Mouse (Mus musculus) A20 (cell line): ENCODE data around the gene 9930111J21Rik2.

ENCODE experiments used
- DNase-seq: peaks from one replicate; pipeline ENCODE4 v3.0.0-alpha.2; 2011; ENCODE audit warnings: low read depth, low spot score

The 9930111J21Rik2 gene

DNA sequence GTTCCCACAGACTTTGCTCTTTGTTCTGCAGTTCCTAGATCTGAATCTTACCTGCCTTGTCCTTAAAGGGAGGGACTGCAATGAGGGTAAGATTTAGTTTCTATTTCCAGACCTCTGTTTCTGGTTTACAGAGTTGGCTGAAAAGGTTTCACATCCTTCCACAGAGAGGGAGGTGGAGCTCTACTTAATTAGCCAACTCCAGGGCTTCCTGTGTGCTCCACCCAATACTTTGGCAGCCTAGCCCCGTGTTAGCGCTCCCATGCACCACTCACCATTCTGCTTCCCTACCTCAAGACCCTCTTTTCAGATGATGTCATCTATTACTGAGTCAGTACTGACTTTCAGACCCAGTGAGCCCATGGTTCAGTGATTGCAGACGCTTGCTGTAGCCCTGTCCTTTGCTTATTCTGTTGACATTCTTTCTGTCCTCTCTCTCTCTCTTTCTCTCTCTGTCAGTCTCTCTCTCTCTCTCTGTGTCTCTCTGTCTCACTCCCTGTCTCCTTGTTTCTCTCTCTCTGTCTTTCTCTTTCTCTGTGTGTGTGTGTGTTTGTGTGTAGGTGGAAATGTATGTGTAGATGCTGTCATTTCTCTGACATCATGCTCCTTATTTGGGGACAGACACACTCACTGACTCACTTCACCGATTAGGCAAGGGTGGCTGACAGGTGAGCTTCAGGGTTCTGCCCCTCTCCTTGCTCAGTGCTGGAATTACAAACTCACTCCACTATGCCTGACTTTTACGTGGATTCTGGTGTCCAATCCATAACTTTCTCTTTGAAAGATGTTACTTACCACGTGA is at the start of gene 9930111J21Rik2:
TSS of gene 9930111J21Rik2 (minus strand) at position 150 of the 799 bp plus-strand sequence.
- peak; percentile 42 for DNase-seq

DNA sequence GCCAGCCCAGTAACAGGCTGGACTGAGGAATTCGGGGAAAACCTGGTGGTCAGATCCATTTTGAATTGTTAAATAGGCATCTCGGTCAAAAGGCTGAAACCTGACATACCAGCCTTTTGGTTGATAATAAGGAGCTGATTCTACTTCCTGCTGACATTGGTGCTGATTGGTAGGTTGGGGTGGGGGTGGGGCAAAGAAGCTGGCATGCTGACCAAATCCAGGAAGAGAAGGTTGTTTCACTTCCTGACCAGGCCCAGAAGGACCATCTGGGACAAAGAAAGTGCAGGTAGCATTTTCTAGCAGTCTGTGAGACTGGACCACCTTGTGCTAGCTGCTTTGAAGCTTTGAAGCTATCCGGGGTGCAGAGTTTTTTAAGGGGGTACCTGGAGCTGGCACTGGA is 49.4 kb upstream of the 9930111J21Rik2 start:
- DNase-seq: peak; percentile 60

DNA sequence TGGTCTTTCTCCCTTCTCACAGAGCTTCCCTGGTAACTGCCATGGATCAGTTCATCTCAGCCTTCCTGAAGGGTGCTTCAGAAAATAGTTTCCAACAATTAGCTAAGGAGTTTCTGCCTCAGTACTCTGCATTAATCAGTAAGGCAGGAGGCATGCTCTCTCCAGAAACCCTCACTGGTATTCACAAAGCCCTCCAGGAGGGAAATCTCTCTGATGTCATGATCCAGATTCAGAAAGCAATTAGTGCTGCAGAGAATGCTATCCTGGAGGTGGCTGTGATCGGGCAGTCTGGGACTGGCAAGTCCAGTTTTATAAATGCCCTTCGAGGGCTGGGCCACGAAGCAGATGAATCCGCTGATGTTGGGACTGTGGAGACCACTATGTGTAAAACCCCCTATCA is 44.3 kb upstream of the 9930111J21Rik2 start:
- DNase-seq: no peak

DNA sequence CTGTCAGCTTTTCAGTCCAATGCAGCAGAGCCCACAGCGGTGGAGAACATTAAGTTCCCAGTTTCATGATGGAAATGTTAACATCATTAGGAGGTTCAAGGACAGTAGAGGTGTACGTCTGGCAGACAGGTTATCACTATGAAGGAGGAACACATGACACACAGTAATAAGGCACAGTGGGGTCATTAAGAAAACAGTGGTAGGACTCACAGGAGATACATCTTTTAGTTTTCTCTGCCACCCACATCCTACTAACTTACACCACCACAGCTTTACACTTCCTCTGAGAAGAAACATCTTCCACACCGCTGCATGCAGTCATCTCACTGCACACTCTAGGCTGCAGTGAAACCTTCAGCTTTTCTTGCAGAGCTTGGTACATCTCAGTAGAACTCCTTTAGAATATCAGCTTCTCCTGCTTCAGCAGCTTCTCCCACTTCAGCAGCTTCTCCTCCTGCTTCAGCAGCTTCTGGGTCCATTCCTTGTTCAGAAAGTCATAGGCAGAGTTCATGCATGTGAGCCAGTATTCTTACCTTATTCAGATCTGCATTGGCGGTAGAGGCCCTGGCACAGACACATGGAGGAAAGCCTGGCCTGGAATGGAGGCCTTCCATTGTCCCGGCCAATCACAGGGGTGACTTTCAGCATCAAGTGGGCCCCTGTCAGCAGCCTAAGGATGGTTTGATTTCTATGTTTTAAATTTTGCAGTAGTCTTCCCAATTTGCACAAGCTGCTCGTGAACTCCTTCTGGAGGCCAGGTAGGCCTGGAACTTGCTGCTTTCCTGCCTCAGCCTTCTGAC is 43.0 kb upstream of the 9930111J21Rik2 start:
- no peak for DNase-seq

DNA sequence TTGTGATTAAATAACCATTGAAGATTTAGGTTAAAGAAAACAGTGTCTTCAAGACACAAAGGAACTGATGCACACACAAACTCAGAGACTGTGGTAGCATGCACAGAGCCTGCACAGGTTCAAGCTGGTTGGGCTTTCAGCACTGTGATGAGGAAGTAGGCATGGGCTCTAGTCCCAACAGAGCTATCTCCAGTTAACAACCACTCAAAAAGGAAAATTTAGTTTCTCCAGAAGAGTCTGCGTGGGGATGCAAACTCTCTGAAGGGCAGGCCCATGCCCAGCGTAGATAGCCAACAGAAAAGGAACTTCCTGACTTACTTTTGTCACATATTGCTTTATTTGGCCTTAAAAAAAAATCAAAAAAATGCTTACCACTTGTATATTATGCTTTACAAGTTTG is 41.7 kb upstream of the 9930111J21Rik2 start:
- no peak for DNase-seq

DNA sequence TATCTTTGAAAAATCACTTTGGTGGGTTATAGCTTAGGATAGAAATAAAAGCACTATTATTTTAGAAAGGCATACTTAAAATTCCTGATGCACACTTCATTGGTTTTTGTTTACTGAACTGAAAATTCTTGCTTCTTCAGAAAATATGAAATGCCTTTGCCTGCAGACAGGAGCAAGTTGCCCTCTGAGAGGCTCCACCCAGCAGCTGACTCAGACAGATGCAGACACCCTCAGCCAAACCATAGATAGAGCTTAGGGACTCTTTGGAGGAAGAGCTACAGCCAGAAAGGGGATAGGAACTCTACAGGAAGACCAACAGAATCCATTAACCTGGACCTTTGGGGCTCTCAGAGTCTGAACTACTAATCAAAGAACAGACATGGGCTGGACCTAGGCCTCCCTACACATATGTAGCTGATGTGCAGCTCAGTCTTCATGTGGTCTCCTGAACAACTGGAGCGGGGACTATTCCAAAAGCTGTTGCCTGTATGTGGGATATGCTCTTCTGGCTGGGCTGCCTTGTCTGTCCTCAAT is 41.1 kb upstream of the 9930111J21Rik2 start:
- no peak for DNase-seq

DNA sequence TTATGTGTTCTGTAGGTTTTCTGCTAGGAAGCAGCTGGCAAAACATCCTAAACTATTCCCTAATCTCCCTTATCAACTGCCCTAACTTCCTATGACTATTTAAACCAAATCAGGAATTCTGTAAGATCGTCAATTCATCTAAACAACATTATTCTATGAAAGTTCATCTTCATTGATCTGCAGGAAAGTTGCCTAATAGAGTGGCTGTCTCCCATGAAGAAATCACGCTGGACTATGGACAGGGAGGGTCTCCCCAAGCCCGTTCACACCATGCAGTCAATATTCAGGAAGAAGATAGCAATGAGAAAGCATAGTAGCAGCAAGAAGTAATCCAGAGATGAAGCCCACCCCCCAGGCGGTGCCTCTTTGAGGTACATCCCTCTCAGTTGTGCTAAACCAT is 40.1 kb upstream of the 9930111J21Rik2 start:
- DNase-seq: no peak

DNA sequence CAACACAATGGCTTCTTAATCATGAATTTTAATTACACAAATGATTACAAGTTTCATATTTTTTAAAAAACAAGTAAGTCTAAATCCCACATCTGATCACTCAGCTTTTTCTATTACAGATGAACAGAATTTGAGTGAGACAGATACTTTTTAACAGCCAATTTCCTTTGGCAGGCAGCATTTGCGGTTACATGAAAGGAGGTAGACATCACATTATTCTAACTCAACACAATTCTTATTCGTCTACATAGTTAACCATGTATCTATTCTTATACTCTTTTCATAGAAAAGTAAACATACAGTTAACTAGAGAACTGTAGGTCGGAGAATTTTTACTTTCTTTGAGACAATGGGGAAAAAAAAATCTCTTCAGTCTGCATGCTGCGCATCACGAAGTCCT is 39.5 kb upstream of the 9930111J21Rik2 start:
- DNase-seq: no peak

DNA sequence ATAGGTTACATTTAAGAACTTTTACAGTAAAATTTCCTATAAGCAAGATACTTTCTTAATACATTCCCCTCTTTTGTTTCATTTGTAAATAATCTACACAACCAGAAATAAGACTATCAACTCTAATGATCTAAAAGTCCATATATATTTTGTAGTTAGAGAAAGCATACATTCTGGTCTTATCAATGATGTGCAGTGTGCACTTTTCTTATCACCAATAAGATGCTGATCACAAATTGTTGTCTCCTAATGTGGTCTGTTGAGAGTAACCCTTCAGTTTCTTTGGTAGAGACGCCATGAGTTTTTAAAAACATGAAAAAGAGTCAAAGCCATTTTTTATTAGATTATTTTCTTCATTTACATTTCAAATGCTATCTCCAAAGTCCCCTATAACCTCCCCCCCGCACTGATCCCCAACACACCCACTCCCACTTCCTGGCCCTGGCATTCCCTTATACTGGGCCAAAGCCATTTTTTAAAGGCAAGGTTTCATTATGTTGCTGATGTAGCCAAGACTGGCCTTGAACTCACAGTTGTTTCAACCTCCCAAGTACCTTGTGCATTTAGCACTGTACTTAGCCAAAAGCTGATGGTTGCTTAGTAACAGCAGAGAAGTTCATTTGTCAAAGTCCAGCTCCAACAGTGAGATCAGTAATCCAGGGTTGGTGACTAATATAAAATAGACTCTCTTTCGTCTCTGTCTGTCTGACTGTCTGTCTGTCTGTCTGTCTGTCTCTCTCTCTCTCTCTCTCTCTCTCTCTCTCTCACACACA is 38.9 kb upstream of the 9930111J21Rik2 start:
- DNase-seq: no peak

DNA sequence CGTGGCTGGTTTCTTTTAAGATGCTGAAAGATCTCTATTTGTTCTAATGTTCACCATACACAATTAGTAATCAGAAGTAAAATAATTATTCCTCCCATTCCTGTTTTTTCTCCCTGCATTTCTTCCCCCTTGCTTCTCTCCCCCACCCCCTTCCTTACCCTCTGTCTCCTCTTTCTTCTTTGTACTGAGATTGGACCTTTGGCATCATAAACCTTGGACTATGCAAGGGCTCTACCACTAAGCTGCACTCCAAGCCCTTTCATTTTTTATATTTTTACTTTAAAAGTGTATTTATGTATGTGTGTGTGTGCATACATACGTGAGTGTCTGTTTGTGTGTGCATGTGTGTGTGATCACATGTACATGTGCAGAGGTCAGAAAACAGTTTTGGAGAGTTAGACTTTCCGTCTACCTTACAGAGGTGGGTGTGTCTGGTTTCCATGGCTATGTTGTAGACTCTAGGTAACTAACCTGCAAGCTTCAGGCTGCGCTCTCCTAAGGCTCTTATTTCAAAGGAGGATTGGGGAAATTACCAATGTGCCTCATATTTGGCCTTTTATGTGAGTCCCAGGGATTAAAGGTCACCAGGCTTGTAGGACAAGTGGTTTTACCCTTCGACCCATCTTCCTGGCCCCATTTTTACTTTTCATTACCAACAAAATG is 38.1 kb upstream of the 9930111J21Rik2 start:
- no peak for DNase-seq

DNA sequence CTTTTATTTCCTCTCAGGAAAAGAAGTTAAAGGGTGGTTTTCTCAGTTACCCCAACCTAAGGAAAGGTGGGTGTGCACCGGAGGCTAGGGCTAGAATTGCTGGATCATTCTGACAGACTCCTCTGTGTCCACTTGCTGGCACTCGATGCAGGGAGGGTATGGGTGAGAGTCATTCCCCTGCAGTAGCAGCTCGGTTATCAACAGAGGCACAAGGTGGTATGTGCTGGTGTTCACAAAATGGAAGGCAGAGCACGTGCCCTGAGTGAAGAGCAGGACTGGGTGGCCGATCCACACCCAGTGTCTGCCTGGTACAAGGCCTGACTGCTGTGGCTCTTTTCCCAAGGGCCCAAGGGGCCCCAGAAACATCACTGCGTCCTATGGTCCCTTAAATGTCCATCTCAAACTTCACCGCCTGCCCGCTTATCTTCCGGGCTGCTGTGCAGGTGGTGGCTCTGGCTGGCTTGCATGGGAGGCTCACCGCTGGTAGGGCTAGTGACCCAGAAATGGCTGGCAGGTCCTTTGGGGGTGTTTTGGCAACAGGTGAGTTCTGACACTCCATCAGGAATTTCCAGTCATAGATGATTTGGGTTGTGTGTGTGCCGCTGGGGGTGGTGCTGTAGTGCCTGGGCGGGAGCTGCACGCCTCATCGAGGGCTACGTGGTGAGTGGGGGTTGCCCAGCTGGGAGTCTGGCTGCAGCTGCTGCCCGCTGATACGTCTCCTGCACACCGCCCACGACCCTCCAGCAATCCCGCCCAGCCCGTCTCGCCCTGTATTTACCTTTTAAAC is 37.0 kb upstream of the 9930111J21Rik2 start:
- no peak for DNase-seq

DNA sequence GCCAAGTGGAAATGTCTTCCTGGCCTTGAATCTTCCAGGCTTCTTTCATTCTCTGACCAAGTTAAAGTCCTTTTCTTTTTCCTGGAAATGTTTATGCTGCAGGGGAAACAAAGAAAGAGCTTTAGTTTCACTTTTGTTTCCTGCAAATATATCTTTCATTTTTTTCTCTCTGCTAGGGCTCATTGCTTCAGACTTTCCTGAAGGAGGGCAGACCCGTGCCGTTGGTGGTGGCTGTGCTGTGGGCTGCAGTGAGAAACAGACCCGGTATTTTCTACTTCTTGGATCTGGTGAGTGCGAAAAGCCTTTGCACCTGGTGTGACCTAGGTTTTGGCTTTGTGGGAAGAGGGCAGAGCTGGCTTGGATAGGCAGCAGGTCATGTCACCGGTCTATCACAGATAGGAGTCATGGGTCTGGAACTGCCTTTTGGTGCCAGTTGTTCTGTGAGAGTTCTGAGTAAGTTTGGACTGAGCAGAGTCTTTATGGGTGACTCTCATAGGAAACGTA is 35.9 kb upstream of the 9930111J21Rik2 start:
- DNase-seq: no peak

DNA sequence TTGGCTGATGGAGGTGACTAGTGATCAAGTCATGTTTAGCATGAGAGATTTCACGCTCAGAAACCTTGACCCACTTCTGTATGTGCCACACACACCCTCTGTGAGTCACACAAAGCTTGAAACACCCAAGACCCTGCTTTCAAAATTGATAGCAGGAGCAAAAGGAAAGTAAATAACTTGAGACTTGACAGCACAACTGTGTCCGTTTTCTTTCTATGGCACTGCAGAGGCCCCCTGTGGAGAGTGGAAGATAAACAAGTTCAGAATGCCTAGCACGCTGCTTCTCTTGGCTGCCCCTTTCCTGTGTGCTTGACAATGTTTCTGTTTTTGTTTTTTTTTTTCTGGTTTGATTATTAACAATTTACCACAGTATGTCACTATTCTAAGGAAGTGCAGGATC is 33.8 kb upstream of the 9930111J21Rik2 start:
- peak; percentile 16 for DNase-seq

DNA sequence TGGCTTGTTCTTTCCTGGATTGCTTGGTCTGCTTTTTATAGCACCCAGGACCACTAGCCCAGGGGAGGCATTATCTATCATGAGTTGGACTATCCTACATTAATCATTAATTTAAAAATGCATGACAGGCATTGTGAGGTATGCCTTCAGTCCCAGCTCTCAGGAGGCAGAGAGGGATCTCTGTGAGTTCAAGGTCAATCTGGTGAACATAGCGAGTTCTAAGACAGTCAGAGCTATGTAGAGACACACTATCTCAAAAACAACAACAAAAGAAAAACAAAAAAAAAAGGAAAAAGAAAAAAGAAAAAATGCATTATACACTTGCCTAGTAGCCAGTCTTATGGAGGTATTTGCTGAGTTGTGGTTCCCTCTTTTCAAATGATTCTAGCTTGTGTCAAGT is 33.3 kb upstream of the 9930111J21Rik2 start:
- no peak for DNase-seq

DNA sequence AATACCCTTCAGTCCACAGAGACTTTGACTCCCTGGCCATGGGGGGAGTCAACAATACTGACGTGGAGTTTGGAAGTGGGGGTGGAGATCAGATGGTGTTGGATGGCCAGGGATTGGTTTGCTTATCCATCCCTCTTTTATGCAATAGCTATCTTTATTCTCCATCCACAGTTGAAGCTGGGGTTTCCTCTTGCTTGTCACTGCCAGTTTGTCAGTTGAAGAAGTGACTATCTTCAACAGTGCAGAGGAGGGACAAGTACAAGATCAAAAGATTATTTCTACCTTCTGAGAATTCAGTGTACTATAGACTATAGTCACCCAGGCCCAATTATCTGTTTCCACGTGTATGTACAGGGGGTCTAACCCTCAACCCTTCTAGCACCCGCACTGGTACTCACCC is 32.8 kb upstream of the 9930111J21Rik2 start:
- DNase-seq: no peak

DNA sequence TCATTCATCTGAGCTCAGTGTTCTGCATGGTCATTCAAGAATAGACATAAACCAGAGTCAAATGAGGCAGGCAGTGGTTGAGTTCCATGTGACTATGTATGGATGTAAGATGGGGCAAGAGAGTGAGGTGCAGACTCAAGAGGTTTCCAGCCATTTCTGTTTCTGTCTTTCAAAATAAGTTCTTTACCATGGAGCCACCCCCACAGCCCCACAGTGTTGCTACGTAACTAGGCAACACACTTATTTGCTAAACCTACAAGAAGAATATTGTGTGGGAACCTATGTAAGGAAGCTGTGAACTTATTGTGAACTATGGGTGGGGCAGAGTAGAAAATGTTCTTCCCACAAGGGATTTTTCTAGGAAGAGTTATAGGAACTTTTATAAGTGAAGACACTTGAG is 32.1 kb upstream of the 9930111J21Rik2 start:
- no peak for DNase-seq

DNA sequence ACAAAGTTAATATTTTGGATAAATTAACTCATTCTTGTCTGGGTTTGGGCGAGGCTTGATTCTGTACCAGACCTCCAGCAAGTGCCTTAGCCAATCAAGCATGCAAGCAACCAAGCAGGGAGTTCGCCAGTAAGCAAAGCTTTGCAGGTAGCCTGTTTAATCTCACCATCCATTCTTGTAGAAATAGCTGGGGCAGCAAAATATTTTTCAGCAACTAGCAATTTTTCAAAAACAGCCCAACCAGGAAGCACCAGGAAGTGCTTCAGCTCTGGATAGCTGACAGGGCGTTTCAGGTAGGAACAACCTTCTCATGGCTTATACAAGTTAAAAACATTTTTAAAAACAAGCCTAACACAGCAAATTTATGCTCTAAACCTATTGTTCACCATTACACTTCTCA is 30.8 kb upstream of the 9930111J21Rik2 start:
- no peak for DNase-seq

DNA sequence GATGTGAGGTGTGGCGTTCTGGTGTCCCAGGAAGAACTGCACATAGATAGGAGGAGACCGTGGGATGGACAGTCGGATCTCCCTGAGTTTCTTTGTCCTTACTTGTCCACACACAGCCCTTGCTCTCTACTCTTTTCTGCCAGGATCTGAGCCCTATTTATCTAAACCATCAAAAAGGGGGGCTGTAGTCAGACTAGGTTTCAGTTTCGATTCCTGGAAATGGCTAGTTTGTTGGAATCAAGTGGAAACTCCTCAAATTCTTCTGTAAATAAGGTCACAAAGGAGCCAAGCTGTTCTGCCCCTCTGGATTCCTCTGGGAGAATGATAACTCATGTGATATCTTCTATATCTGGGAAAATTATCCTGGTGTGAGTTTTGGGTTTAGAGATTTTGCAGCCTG is 30.3 kb upstream of the 9930111J21Rik2 start:
- DNase-seq: no peak

DNA sequence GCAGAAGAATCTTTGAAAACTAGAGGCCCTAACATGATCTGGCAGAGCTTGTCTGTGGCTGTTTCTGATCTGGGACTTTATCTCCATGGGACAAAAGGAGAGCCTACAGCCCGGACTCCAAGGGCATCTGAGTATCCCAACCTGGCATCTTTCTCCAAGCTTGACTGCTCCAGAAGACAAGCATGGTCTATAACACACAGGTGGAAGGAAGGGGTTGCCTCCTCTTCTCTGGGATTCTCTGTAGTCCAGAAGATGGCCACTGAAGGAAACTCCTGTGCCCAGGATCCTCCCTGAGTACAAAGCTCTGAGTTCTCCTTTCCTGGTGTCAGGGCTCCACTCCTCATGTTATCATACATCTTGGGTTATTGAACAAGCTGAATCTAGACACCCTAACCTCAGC is 29.6 kb upstream of the 9930111J21Rik2 start:
- no peak for DNase-seq

DNA sequence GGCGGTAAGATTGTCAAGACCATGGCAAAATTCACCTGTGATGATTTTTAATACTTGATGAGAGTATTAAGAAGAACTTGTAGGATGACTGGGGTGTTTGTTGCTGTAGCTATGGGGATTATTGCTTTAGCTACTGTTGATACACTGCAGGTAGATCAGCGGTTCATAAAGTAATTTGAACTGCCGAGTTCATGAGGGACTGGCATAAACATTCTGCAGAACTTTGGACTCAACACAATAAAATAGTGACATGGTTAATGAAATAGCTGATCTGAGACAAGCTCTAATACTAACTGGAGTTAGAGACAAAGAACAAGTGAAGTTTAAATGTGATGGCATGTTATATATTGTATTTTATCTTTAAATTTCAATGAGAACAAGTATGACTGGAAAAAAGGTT is 27.7 kb upstream of the 9930111J21Rik2 start:
- no peak for DNase-seq
